Mouse (Mus musculus) frontal cortex, postnatal 14 days (tissue): ENCODE results near the gene Stxbp2.
A peak's percentile ranks its signal among the peaks of the same experiment; 100 is the strongest.

Experiments used
- DNase-seq, 2 experiments: peaks; one replicate each; pipeline ENCODE4 v3.0.0; 2022; ENCODE audit warnings: low spot score in 2 of 2

The Stxbp2 gene

DNA sequence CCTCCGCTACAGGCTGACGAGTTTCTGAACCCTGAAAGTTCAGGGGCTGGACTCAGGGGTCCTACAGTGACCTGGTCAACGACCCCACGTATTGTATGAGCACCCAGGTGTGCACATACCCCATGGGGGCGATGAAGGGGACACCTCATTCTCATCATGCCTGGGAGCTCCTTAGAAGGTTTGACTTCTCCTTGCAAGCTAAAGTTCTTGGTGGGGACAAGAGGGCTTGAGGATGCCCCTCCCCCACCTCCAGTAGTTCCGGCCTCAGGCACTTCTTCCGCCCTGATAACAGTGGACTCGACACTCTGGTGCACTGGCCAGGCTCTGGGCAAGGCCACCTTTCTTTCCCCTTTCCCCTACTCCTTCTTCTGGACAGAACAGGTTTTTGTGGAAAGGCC, 722 bp downstream of the Stxbp2 start:
- DNase-seq = no peak

DNA sequence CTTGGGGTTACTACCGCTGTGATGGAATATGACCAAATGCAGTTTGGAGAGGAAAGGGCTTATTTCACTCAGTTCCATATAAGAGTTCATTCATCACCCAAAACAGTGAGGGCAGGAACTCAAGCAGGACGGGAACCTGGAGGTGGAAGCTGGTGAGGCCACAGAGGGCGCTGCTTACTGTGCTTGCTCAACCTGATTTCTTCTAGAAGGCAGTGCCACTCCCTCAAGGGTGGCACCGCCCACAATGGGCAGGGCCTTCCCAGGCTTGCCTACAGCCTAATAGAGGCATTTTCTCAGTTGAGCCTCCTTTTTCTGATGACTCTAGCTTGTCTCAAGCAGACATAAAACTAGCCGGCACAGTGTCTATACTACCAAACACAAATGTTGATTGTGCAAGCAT, 15.0 kb downstream of the Stxbp2 start:
- no peak for DNase-seq

- DNase-seq = no peak
These were observed 16.2 kb downstream of the Stxbp2 start for GRCm38 (mm10) chr8:3646824-3647531.

DNA sequence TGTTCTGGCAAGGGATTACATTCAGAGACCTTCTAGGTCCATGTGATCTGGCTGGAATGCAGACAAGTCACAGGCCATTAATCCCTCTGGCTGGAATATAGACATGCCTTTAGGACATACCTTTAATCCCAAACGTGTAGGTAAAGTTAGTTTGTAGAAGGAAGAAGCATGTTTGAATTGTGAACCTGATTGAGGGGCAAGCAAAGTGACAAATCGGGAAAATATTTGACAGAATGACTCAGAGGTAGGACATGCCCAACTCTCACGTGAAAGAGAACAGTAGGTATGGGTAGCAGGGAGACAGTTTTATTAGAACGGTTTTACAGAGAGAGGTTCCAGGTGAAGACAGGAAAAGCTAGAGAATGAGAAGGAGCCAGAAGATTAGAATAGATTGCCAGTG, 16.8 kb downstream of the Stxbp2 start:
- DNase-seq = no peak

- DNase-seq = no peak
These were observed 17.5 kb downstream of the Stxbp2 start for GRCm38 (mm10) chr8:3648268-3648667.

DNA sequence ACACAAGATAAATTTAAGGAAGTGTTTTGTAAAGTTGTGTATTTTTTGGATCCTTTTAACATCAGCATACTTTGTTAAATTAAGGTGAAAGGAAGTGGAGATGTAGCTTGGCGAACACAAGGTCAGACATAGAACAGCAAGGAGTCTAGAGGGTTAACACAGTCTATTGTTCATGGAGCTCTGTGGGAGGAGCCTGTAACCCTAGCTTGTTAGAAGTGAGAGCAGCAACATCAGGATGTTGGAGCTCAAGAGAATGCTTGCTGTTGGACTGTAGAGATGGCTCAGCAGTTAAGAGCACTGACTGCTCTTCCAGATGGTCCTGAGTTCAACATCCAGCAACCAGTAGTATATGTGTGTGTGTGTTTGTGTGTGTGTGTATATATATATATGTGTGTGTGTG, 18.2 kb downstream of the Stxbp2 start:
- no peak for DNase-seq

- no peak for DNase-seq
These were observed 22.1 kb downstream of the Stxbp2 start for GRCm38 (mm10) chr8:3652845-3653244.

- DNase-seq = no peak
These were observed 24.2 kb downstream of the Stxbp2 start for GRCm38 (mm10) chr8:3654726-3655508.

DNA sequence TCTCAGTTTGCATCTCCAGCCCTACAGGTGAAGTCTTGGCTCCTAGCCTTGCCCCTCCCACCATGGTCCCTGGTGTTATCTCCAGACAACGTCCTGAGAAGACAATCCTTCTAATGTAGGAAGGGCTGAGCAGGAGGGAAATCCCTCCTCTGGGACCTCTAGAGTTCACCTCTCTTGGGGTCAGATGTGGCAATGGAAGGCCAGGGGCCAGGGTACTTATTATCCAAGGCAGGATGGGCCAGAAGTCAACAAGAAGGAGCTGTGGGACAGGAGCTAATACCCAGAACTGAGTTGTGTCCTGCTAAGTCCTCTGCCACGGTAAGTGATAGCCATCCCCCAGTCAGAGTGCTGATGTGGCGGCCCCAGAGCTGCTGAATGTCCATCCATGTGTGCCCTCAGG, 24.8 kb downstream of the Stxbp2 start, which contains the start of gene Retn:
Gene Retn (plus strand): TSS at position 245 of the 400 bp plus-strand sequence.
- no peak for DNase-seq

DNA sequence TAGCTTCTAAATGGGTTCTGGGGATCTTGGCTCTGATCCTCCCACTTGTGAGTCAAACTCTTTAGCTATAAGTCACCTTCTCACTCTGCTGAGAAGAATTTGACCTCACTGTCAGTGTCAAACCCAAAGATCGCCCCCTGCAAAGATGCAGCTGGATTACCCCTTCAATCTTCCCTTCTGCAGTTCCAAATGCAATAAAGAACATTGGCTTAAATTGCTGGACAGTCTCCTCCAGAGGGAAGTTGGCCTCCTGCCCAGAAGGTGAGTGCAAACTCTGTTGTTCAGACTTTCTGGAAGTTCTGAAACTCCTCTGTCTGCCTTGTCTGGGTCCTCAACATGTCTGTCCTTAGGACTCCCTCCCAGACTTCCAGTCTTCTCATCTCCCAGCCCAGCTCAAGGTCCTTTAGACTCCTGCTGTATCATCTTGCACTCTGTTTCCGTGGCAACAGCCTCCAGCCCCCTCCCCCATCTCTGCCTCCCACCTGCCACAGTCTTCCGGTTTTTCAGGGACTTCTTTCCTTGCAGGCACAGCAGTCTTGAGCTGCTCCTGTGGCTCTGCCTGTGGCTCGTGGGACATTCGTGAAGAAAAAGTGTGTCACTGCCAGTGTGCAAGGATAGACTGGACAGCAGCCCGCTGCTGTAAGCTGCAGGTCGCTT, 26.1 kb downstream of the Stxbp2 start:
- peak; percentile 42 to 49 for DNase-seq

- no peak for DNase-seq
These were observed 30.1 kb downstream of the Stxbp2 start for GRCm38 (mm10) chr8:3660889-3661288.

DNA sequence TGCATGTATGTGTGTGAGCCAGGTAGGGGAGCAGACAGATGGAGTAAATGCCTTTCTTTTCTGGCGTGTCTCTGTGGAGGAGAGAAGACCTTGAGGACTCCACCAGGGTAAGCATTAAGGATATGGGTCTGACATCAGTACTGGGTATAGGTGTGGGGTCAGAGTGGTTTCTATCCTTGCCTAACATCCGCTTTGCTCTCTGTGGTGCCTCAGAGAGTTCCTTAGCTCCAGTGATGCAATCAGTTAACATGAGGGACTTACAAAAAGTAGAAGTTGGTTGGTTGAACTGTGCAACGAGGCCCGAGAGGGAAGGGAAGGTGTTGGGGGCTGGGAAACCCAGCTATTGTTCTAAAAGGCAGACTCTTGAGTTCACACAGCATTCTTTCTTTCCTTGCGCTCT, 33.6 kb downstream of the Stxbp2 start:
- DNase-seq = no peak

GRCm38 (mm10) chr8:3665507-3665906, 34.8 kb downstream of the Stxbp2 start, which contains the start of gene Mcemp1:
Gene Mcemp1, plus strand, starts transcription at chr8:3665754.
- DNase-seq = no peak

- DNase-seq = no peak
These were observed 39.6 kb downstream of the Stxbp2 start for GRCm38 (mm10) chr8:3670388-3670787.

DNA sequence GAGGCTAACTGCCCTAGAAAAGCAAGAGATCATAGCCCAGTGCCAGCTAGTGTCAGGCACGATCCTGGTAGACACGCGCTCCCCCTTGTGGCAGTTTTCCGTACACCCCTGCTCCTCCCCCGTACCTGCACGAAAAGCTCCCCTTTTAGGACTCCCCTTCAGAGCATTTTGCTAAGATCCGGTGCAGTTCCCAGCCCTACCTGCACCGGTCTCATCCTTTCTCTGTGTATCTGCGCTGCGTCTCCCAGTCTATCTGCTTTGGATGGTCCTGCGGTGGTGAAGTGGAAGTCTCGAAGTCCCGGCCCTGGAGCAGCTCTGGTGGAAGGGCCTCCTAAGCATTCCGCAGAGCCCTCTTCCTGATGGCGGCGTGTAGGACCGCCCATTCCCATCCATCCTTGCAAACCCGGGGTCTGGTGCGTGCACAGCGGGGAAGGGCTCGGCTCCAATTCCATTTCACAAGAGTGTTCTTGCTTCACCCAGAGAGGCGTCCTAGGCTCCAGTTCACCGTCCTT, 41.3 kb downstream of the Stxbp2 start, which contains the start of gene Fcor:
Gene Fcor (minus strand): TSS at position 383 of the 512 bp plus-strand sequence.
- peak; percentile 75 to 86 for DNase-seq

GRCm38 (mm10) chr8:3674671-3675070, 43.9 kb downstream of the Stxbp2 start:
- no peak for DNase-seq

DNA sequence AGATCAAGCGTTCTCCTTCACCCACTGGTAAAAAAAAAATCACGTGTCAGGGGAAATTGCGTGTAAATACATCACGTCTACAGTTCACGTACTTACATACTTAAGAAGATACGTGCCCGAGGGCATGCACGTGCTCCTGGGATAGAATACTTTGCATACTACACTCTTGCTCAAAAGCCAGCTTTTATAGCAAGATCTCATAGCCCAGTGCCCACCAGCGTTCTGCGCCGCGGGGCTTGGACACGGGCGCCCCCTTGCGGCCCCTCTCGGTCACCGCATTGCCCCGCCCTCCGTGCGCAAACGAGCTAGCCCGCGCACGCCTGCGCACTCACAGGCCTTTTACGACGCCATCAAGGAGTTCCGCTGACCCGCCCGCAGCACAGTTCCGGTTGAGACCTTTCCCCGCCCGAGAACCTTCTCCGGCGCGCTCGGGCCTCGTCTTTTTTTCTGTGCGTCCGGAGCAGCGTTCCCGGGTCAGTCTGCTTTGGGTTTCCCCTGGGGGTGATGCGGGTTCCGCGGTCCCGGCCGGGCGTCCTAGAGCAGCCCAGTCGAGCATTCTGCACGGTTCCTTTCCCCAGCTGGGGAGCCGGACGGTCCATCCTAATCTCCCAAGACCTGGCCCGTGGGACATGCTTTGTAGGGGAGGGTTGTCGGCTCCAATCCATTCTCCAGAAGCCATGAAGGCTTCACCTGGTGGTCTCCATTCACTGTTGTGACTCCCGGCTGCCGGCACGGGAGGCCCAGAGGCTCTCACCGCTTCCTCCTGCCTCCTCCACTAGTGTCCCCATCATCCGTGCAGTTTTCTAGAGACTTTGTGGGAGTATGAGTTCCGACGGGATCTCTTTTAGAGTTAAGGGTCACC, 45.6 kb downstream of the Stxbp2 start, which contains the start of gene Trappc5:
Gene Trappc5 (plus strand): TSS at position 169 of the 862 bp plus-strand sequence.
- DNase-seq = peak; percentile 88 to 94

GRCm38 (mm10) chr8:3676993-3677579, 46.3 kb downstream of the Stxbp2 start:
- DNase-seq = no peak

- DNase-seq = no peak
These were observed 48.1 kb downstream of the Stxbp2 start for GRCm38 (mm10) chr8:3678831-3679230.

DNA sequence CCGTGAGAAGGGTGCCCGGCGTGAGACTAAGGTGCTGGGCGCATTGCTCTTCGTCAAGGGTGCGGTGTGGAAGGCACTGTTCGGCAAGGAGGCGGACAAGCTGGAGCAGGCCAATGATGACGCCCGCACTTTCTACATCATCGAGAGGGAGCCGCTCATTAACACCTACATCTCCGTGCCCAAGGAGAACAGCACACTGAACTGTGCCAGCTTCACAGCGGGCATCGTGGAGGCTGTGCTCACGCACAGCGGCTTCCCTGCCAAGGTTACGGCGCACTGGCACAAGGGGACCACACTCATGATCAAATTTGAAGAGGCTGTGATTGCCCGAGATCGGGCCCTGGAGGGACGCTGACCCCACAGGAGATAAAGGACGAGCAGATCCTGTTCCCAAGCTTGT, 48.5 kb downstream of the Stxbp2 start:
- DNase-seq = no peak

DNA sequence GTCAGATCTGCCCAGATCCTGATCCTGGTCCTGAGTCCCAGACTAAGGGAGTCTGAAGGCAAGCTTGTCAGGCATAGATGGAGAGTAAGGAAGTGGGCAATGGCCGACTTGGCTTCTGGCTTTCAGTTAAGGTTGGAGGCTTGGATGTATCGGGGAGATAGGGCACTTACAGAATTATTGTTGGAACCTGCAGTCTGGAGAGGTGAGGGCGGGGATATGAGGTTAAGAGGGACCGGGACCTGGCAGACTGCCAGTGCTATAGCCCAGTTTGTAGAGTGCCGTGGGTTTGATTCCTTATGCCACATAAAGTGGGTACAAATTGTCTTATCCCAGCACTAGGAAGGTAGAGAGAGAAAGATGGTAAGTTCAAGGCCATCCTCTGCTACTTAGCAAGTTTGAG, 48.9 kb downstream of the Stxbp2 start:
- no peak for DNase-seq
